ENCODE assay signal across 9 mouse cellular contexts in the genomic region with DNA sequence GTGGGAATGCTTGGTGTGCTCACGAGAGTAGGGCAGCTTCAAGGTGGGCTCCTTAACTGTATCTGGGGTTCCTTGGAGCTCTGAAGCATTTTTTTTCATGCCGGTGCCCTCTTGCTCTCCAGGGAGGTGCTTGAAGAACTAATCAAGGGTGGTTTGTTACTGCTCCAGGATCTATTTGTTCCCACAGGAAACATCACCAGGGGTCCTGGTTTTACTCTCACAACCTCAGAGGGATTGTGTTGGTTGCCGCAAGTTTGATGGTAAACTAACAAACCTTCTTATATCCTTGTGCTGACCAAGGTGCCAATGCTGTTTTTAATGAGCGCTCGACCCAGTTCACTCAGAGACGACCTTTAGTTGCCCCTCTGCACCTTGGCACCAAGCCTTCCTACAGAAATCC. TPM values are rescaled to one million over a fixed set of nuclear protein-coding genes. Genes with fewer than 3 reads are reported as not detected.
DNase-seq lines count a peak whose midpoint lies in the region; ATAC-seq and TF ChIP-seq lines count a peak whose summit lies in the region.
"Had no signal": no experiment of that assay in that cellular context is flagged by ENCODE, and none has a peak within 500 bp of the region (broad histone marks: within the 10 kb centered on the region; RNA-seq: fewer than 3 reads in every experiment).

No protein-coding gene starts in this region.

- no peak for TF ChIP-seq POLR2A in ES-Bruce4 (IDR thresholded peaks at IDR 0.05; ENCODE audit: insufficient read depth, low read length)

- no peaks in the 10 kb centered on the region for H3K36me3 ChIP-seq in heart, embryonic 13.5 days
- no peaks in the 10 kb centered on the region for H3K36me3 ChIP-seq in ES-Bruce4 (ENCODE audit: control insufficient read depth, insufficient read depth, low read length, poor library complexity, severe bottlenecking)
- H3K36me3 ChIP-seq in hindbrain, embryonic 10.5 days: no peaks in the 10 kb centered on the region
- no peaks in the 10 kb centered on the region for H3K36me3 ChIP-seq in liver, embryonic 16.5 days (ENCODE audit: control insufficient read depth, insufficient read depth)

- H3K9ac ChIP-seq in heart, embryonic 13.5 days: peak overlapping the region; percentile 48; the same call in 1 of the 2 replicates
- H3K9ac ChIP-seq in ES-Bruce4 (ENCODE audit: low read depth, poor library complexity, severe bottlenecking): no peak overlapping the region
- H3K9ac ChIP-seq in liver, embryonic 16.5 days (ENCODE audit: low read depth, low read length): no peak overlapping the region

- TF ChIP-seq EP300 in ES-Bruce4 (IDR thresholded peaks at IDR 0.05; ENCODE audit: insufficient read depth, low read depth, low read length): no peak

- H3K4me1 ChIP-seq in heart, embryonic 13.5 days: peaks cover 9% of the 10 kb centered on the region
- no peaks in the 10 kb centered on the region for H3K4me1 ChIP-seq in ES-Bruce4 (ENCODE audit: control insufficient read depth, insufficient read depth, low read length)
- H3K4me1 ChIP-seq in hindbrain, embryonic 10.5 days (replicated peaks): peaks cover 10% of the 10 kb centered on the region
- peaks cover 4% of the 10 kb centered on the region; the same call in 1 of the 2 replicates for H3K4me1 ChIP-seq in liver, embryonic 16.5 days (ENCODE audit: control insufficient read depth, low read depth, low read length)

- no peak for DNase-seq in heart, adult 8-10 months (ENCODE audit: low spot score)
- no peak for DNase-seq in hindbrain, embryonic 10.5 days (ENCODE audit: low spot score)
- DNase-seq in lung, postnatal 4 days: no peak

- H3K27me3 ChIP-seq in heart, embryonic 13.5 days (replicated peaks): peaks cover 53% of the 10 kb centered on the region
- peaks cover 9% of the 10 kb centered on the region for H3K27me3 ChIP-seq in ES-Bruce4 (ENCODE audit: control insufficient read depth, insufficient read depth, low read length, poor library complexity, severe bottlenecking)
- peaks cover 63% of the 10 kb centered on the region for H3K27me3 ChIP-seq in hindbrain, embryonic 10.5 days (ENCODE audit: insufficient read depth, poor library complexity, severe bottlenecking)
- H3K27me3 ChIP-seq in liver, embryonic 16.5 days (ENCODE audit: control insufficient read depth, insufficient read depth, low read depth, low read length): peaks cover 35% of the 10 kb centered on the region

- peak overlapping the region; percentile 61 for H3K4me3 ChIP-seq in heart, embryonic 13.5 days
- peak overlapping the region; percentile 69; the same call in 1 of the 2 replicates for H3K4me3 ChIP-seq in ES-Bruce4 (ENCODE audit: low read depth, low read length)
- peak overlapping the region; percentile 64 for H3K4me3 ChIP-seq in hindbrain, embryonic 10.5 days
- H3K4me3 ChIP-seq in liver, embryonic 16.5 days (ENCODE audit: low read depth, low read length): no peak overlapping the region

- H3K4me2 ChIP-seq in heart, embryonic 13.5 days: peak overlapping the region; percentile 93
- peak overlapping the region; percentile 73; the same call in 1 of the 2 replicates for H3K4me2 ChIP-seq in liver, embryonic 16.5 days (ENCODE audit: low read depth, low read length)

- ATAC-seq in heart, embryonic 13.5 days (ENCODE audit: extremely low read depth, insufficient number of reproducible peaks, low FRiP score, low TSS enrichment): no peak
- no peak for ATAC-seq in liver, embryonic 16.5 days (ENCODE audit: low read depth)
- no peak for ATAC-seq in megakaryocyte-erythroid progenitor cell, adult 5-6 weeks (replicated peaks; ENCODE audit: low FRiP score, low TSS enrichment, poor library complexity, severe bottlenecking)
- ATAC-seq in erythroblast, adult 5-6 weeks (replicated peaks; ENCODE audit: low FRiP score, poor library complexity, severe bottlenecking): no peak

- TF ChIP-seq CTCF in ES-Bruce4 (IDR thresholded peaks at IDR 0.05; ENCODE audit: low read depth, low read length): no peak

- no peak overlapping the region for H3K27ac ChIP-seq in heart, embryonic 13.5 days (replicated peaks)
- no peak overlapping the region for H3K27ac ChIP-seq in ES-Bruce4 (ENCODE audit: insufficient read depth, low read length)
- H3K27ac ChIP-seq in hindbrain, embryonic 10.5 days: no peak overlapping the region
- no peak overlapping the region for H3K27ac ChIP-seq in liver, embryonic 16.5 days (ENCODE audit: low read length)

- WGBS in heart, embryonic 13.5 days: 22% methylated on average over 6 of the region's 6 CpGs
- WGBS in hindbrain, embryonic 10.5 days: 20% methylated on average over 6 of the region's 6 CpGs
- 24% methylated on average over 6 of the region's 6 CpGs for WGBS in liver, embryonic 16.5 days (ENCODE audit: insufficient replicate concordance)

- H3K9me3 ChIP-seq in heart, embryonic 13.5 days: no peaks in the 10 kb centered on the region
- H3K9me3 ChIP-seq in ES-Bruce4 (replicated peaks; ENCODE audit: control insufficient read depth, insufficient read depth, low read length, poor library complexity, severe bottlenecking): no peaks in the 10 kb centered on the region
- no peaks in the 10 kb centered on the region for H3K9me3 ChIP-seq in hindbrain, embryonic 10.5 days
- H3K9me3 ChIP-seq in liver, embryonic 16.5 days (replicated peaks; ENCODE audit: control insufficient read depth, low read length): no peaks in the 10 kb centered on the region

RNA-seq across cellular contexts. Expression of a gene that starts 0.9 kb away (rescaled TPM):
- 0.19 and 0.43 TPM in 2 replicates for polyA plus RNA-seq in heart, embryonic 13.5 days (2015; fragmentation: Nextera tagmentation; extraction: Ambion mirVana)
- not detected for total RNA-seq in heart, adult 8-10 months (2022)
- not detected in 2 replicates for polyA plus RNA-seq in ES-Bruce4 (2011; ENCODE audit: insufficient read depth, insufficient read length, low read depth, missing spikeins)
- 0.22 and 0.65 TPM in 2 replicates for polyA plus RNA-seq in hindbrain, embryonic 10.5 days (2016; fragmentation: Nextera tagmentation; extraction: Ambion mirVana)
- polyA plus RNA-seq in liver, embryonic 16.5 days (2015; fragmentation: Nextera tagmentation; extraction: Ambion mirVana): 0.05 and 0.15 TPM in 2 replicates
- total RNA-seq in megakaryocyte-erythroid progenitor cell, adult 5-6 weeks (2014; fragmentation: Nextera tagmentation): not detected in 2 replicates
- 0.15 and 1.3 TPM in 2 replicates for total RNA-seq in megakaryocyte-erythroid progenitor cell, adult 5-6 weeks (2017)
- not detected in 2 replicates for total RNA-seq in erythroblast, adult 5-6 weeks (2015; ENCODE audit: low replicate concordance)
- not detected in 2 replicates for total RNA-seq in erythroblast, adult 5-6 weeks (2017; ENCODE audit: low replicate concordance)
- polyA plus RNA-seq: erythroblast, embryonic 14.5 days had no signal
